Mouse (Mus musculus) embryonic fibroblast, embryonic 13.5 days (primary cell): ENCODE results near the gene Cntn4.

Experiments used
- CTCF ChIP-seq: IDR thresholded peaks from 2 replicates; pipeline ENCODE4 v1.5.1; 2011; ENCODE audit warnings: mild to moderate bottlenecking, control low read depth, low read length, moderate library complexity, borderline replicate concordance; ENCODE audit not compliant: insufficient read depth
- POLR2A ChIP-seq: IDR thresholded peaks from 2 replicates; pipeline ENCODE4 v1.6.1; 2011; ENCODE audit warnings: low read depth, mild to moderate bottlenecking, control low read depth, low read length, moderate library complexity

- TF ChIP-seq CTCF: no peak
- no peak for TF ChIP-seq POLR2A
Observed at GRCm38 (mm10) chr6:105678778-105679177, 1.3 kb downstream of the Cntn4 start.
